Mouse (Mus musculus) left cerebral cortex, adult 8-10 months (tissue): ENCODE measurements at regions not wholly inside any gene's neighbourhood (a gene's known extent, or its start where the extent isn't known, plus 50 kb on each side); places are given as distances from the start of the nearest gene placed in this dataset.
A peak's percentile ranks its signal among the peaks of the same experiment; 100 is the strongest.

ENCODE experiments used
- DNase-seq, 2 experiments: peaks; one replicate each; pipeline ENCODE4 v3.0.0; 2022; ENCODE audit warnings: low spot score in 2 of 2

GRCm38 (mm10) chr9:27692751-27693150, 97.8 kb upstream of the Opcml start:
- DNase-seq: peak in 1 of 2 experiments; percentile 38

DNA sequence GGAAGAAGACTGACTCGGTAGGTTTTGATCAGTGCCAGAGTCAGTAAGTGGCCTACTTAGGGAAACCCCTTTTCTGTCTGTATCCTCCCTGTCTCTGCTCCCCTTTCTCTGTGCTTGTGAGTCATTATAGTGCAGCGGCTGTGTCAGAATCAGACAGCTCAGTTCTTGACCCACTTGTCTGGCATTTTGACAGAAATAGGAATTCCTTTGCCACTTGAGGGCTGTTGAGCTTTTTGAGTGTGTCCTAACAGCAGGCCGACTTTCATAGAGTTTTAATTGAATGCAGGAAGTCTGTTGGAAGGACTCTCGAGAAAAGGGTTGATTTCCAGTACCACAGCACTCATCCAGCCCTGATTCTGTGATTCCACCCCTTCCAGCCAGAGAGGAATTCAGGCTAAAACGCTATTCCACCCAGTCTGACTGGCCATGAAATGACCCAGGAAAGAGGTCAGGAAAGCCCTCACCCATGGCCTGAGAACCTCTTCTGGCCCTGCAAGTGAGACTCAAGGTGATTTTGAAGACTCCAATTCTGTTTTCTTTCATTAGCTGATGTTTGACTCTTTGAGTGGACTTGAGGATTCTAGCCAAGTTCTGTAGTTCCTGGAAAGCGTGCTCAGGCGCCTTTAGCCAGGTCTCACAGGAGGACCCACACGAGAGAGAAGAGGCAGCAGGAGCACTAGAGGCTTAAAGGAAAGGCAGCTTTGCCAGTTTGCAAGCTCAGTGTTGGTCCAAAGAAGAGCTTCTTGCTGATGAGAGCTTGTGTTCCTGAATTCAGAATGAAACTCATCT, 95.6 kb upstream of the Opcml start:
- no peak for DNase-seq

GRCm38 (mm10) chr9:27701559-27701958, 89.0 kb upstream of the Opcml start:
- no peak for DNase-seq

GRCm38 (mm10) chr9:27702140-27702539, 88.4 kb upstream of the Opcml start:
- DNase-seq: no peak

DNA sequence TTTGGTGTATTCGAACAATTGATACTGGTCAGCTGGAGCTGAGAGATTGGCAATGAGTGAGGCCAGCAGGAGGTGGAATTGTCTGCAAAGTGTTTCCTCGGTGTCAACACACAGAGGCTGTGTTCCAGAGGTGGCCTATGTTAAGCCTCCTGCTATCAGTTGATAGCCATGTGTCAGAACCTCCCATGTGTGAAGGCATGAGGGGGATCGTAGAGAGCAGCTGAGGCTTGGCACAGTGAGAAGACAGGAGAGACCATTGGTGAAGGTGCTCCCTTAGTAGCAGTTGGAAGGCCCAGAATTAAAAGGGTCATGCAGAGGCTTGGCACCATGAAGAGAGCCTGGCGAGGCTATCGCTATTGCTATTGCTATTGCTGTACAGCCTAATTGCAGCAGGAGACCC, 86.6 kb upstream of the Opcml start:
- DNase-seq: no peak

DNA sequence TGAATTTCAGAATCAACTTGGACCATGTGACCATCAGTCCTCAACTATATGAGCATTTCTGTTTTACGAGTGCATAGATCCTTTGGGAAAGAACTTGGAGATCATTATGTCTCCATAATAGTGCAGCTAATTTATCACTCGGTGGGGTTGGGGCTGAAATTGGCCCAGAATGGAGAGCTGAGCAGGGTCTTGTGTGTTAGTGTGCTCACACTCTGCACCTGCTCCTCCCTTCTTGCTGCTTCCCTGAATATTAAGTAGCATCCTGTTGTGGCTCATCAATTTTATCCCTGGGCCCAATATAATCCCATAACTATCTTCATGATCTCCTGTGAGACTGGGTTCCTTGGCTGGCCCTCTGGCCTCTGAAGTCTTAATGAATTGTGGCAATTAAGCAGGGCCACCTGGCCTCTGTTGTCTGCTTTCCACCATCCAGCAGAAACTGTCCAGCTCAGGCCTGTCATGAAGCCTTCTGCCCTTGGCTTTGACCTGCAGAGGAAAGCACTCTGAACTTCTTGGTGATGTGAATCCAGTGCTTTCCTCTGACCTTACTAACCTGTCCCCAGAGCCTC, 66.7 kb upstream of the Opcml start:
- no peak for DNase-seq

DNA sequence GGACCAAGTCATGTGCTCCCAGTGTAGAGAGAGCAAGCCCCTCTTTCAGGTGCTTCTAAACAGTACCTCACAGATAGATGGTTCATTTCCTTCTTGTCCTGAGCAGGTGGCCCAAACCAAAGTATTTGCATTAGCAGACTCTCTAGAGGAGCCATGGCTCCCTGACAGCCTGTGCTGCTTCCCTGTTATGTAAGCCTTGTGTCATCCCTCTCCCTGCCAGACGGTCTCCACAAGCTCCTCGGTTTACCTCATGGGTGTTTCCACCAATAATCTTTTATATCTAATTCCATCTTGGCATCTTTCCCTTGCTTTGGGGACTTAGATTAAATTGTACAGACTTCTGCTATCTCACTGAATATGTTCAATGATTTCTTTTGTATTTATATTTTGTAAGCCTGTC, 66.0 kb upstream of the Opcml start:
- DNase-seq: peak in 1 of 2 experiments; percentile 55

GRCm38 (mm10) chr9:27728652-27729557, 61.7 kb upstream of the Opcml start:
- peak; percentile 30 to 93 for DNase-seq

GRCm38 (mm10) chr9:27729558-27729889, 61.1 kb upstream of the Opcml start:
- DNase-seq: no peak

DNA sequence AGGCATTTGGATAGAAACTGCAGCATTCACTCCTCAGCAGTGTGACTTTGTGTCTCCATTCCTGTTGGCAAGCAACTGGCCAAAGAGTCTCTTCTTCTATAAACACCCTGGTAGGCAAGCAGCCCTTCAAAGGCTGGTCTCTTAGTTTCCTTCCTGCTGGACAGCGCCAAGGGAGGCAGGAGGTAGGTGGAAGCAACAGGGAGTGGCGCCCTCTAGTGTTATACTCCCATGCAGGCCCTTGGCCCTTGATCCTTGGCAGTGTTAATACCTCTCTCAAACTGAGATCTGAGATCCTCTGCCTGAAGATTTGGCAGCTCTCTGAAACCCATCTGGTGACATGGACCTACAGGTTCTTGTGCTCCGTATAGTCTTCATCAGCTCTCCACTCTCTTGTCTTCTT, 51.3 kb upstream of the Opcml start:
- no peak for DNase-seq
